Mouse (Mus musculus) gastrocnemius, adult 2 months (tissue): Measurements from ENCODE around the gene Dand5. TPM values are rescaled to one million over a fixed set of nuclear protein-coding genes. Genes with fewer than 3 reads are reported as not detected.

Experiments
- DNase-seq: peaks from one replicate; pipeline ENCODE4 v3.0.0; 2022
- H3K27ac ChIP-seq: fragments of 200-600 bp; 2 replicates; pipeline ENCODE4 v1.8.1; 2022; ENCODE audit warnings: mild to moderate bottlenecking
- H3K4me3 ChIP-seq: fragments of 200-600 bp; 2 replicates; pipeline ENCODE4 v1.8.1; 2022; ENCODE audit warnings: mild to moderate bottlenecking, moderate library complexity
- CTCF ChIP-seq: fragments of 200-600 bp; IDR thresholded peaks from 2 replicates; pipeline ENCODE4 v1.8.1; 2022; ENCODE audit warnings: antibody characterized with exemption, mild to moderate bottlenecking, moderate library complexity
- intact Hi-C: fragments of 180-260 bp; cut with DNase I; formaldehyde crosslinking; loops from one replicate; pipeline ENCODE4 v1.15.1; 2025
- total RNA-seq, 2 experiments: library from RNA; stranded (reverse); gene quantifications; 2 replicates each; pipeline ENCODE4 v1.2.3; 2021

Dand5 gene
- total RNA-seq, 2 experiments from 2014 or later: 10.2 to 14.3 TPM

DNA sequence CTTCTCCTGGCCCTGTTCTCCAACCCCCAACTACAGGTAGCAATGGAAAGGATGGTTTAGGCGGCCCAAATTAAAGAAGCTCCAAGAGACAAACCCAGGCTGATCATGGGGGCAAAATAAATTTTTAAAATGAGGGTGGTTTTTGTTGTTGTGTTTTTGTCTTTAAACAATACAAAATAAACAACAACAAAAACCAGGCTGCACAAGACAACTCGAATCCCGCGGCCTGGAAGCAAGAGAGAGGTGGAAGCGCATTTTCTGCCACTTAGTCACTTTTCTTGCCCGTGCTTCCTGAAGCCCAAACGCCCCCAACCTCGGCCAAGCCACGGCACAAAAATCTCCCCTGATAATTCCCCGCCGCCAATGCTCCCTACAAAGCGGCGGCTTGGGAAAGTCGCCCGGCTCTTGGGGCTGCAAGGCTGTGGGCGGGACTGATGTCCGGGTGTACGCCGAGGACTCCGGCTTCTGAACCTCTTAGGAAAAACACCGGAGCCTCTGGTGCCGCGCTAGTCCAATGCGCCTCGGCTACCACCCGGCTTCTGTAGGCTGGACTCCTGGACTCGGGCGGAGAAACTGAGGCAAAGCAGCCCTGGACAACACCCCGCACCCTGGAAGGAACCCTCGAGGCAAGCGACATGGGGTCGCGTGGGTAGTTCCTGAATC, 38.6 kb downstream of the Dand5 start:
- Histone ChIP-seq H3K27ac (peak overlapping the region; percentile 96), H3K4me3 (peak overlapping the region; percentile 69)
- intact Hi-C loops: no loop called here
- DNase-seq: peak; percentile 82
- TF ChIP-seq CTCF: no peak

DNA sequence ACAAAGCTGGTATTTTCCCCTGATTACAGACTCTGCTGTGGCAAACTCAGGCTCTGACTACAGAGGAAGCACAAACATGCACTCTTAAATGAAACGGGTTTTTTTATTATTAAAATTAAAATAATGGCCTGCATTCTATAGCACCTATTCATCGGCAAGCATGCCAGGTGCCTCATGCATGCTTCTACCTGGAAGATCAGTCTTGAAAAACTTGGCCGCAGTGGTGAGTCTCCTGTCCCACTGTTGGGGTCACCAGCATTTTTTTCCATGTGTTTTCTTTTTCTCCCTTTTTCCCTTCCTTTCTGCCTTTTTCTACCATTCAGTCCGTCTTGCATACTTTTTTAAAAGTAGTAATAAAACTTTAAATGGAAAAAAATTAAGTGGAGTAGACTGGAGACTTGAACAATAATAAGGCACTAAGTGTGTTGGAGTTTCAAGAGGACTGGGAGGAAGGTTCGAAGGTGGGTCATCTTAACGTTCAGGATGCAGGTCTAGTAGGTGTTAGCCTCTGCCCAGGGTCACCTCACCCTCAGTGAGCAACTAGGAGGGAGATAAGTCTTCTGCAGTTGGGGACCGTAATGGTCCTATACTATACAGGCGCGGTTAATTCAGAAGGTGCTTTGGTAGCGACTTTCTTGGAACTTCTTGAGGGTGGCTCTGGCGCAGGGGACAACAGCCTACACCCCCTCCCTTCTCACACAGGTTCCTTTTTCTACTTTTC, 39.3 kb downstream of the Dand5 start:
- Histone ChIP-seq H3K27ac (peak overlapping the region; percentile 96), H3K4me3 (peak overlapping the region; percentile 69)
- TF ChIP-seq CTCF: no peak
- intact Hi-C loops: no loop called here
- DNase-seq: no peak

DNA sequence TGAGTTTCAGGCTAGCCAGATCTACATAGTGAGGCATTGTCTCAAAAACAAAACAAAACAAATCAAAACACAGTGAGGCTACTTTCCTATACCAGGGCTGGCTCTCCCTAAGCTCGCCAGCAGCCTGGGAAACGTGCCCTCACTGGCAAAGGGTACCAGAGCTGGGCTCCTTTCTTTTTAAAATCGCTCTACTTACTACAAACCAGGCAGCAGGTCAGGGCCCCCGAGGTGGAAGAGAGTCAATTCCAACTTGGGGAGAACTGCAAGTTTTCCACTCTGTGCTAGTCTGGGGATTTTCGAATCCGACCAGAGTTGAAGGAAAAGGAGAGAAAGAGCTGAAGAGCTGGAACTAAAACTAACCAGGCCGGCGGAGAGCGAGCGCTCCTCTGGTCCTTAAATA, 39.9 kb downstream of the Dand5 start:
- peak overlapping the region; percentile 69 for H3K4me3 ChIP-seq
- peak overlapping the region; percentile 96 for H3K27ac ChIP-seq
- TF ChIP-seq CTCF: no peak
- peak; percentile 76 for DNase-seq
- intact Hi-C loops: no loop called here

DNA sequence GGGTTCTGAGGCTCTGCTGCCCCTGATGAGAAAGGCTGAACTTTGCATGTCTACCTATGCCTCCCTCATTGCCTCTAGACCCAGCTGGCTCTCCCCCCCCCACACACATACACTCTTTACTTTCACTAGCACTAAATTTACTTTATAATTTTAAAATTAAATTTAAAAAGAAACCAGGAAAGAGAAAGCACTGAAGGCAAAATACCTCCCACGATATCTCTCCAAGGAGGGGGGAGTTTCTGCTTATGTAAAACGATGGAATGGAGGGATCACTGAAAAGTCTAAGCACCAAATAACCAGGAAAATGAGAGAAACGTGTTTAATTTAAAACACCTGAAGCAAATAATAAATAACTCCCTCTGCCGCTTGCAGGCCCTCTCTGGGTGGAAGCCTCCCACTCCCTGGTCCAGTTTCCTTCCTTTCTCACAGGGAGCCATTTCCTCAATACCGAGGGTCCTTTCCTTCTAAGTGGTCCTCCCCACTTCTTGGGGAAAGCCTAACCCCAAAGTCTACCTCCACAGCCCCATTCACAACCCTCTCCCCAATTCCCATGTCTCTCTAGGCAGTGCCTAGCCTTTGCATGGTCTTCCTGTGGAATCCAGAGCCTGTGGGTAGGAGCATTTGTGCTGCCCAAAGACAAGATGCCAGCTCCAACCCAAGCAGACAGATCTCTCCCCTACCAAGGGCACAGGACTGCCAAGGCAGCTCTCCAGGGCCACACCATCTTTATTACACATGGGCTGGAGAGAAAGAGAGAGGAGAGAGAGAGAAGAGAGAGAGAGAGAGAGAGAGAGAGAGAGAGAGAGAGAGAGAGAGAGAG, 40.7 kb downstream of the Dand5 start:
- H3K27ac ChIP-seq: peak overlapping the region; percentile 96
- peak overlapping the region; percentile 47 for H3K4me3 ChIP-seq
- no peak for TF ChIP-seq CTCF

DNA sequence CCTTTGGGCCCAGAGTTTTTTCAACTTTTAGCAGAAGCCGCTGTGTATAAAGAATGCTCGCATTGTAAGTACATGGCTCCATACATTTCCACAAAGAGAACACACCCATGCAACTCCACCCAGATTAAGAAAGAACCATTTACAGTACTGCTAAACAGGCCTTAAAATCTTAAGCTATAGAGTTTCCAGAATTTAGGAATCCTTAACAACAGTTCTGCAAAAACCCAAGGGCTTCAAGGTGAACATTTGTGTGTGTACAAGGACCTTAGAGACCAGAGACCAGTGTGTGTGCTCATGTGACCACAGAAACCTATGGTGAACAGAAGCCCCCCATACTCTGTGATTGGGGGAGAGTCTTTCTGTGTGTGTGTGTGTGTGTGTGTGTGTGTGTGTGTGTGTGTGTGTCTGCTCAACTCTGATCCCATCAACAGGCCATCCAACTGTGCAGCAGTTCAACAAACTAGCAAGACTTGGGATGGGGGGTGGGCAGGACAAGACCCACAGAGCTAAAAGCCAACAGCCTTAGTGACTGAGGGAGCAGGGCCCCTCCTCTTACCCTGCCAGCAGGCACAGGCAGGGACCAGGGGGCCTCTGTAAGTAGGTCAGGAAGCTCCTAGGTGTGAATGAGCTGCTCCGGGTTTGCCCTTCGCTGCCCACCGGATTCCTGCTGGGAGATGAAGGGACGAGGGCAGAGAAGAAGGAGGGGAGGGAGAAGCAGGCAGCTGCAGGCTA, 41.5 kb downstream of the Dand5 start:
- TF ChIP-seq CTCF: no peak
- H3K27ac ChIP-seq: peak overlapping the region; percentile 96
- peak; percentile 21 for DNase-seq
- H3K4me3 ChIP-seq: peak overlapping the region; percentile 47
- intact Hi-C loops: no loop called here

More for the DNA sequence above, 40.7 kb downstream of the Dand5 start:
- DNase-seq: peak; percentile 57
- intact Hi-C loops: no loop called here

DNA sequence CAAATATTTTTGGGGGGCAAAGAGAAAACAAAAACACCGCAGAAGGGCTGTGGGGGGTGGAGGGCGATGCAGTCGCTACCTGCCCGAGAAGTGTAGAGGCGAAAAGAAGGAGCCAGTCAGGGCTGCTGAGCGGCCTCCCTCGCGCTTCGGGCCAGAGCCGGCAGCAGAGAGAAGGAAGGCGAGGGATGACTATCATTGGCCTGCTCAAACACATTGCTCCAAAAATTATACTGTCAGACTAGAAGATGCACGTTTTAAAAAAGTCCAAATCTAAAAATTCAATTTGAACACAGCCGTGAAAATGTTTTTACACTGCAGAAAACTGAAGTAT, 42.4 kb downstream of the Dand5 start:
- intact Hi-C loops: no loop called here
- Histone ChIP-seq H3K4me3 (peak overlapping the region; percentile 53), H3K27ac (peak overlapping the region; percentile 96)
- DNase-seq: peak; percentile 52
- no peak for TF ChIP-seq CTCF

DNA sequence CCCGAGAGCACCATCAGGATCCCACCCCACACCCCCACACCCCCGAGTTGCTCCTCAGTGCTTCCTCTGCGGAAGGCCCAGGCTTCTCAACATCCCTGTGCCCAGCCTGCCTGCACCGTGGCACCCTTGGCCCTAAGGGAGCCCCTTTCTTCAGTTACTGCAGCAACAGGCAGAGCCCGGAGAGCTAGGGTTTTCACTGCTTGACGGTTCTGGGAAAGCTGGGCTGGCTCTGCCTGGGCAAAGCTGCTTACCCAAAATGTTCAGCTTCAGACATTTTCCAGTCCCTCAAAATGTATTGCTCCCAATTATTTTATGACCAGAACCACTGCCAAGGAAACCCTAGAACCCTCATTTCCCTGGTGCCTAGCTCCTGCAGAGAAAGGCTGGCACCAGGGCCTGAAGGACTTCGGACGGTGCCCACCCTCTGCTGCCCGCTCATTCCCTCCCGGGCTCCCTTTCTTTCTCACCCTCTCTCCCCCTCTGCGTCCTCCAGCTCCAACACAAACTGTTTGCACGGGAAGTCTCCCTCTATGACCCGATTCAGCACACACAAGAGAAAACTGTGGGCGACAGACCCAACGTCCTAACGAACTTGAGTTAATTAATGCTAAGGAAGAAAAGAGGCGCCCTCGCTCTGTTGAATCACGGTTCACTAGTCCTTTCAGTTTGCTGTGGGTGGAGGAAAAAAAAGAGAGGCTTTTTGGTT, 43.0 kb downstream of the Dand5 start:
- peak overlapping the region; percentile 96 for H3K27ac ChIP-seq
- TF ChIP-seq CTCF: no peak
- DNase-seq: peak; percentile 31
- intact Hi-C loops: no loop called here
- peak overlapping the region; percentile 53 for H3K4me3 ChIP-seq

DNA sequence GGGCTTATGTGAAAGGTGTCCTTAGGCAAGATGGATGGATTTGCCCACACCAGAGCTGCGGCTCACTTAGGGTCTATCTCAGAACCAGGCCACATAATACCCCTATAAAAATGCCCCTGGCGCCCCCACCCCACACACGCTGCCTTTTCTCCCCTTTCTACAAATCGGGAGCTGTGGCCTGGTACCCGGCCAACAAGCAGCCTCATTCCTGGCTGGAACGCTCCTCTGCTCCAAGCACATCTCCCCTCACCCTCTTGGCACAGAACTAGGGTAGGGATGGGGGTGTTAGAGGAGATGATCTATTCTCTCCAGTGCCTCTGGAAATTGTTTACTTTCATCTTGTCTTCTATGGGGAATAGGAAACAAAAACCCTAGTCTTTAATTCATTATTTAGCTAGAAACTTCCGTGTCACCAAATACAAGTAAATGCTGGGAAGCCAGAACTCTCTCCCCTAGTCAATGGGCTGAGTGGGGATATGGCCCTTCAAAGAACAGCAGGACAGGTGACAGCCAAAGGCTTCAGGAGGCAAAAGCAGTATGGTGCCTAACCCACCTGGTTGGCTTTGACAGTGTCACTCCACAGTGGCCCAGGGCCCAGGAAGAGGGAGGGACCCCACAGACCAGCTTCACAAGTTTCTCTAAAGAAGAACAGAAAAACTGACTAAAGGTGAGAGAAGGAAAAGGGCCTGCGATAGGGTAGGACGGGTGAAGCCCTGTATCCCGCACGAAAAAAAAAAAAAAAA, 43.8 kb downstream of the Dand5 start:
- Histone ChIP-seq H3K4me3 (peak overlapping the region; percentile 53), H3K27ac (peak overlapping the region; percentile 96)
- intact Hi-C loops: no loop called here
- peak; percentile 37 for DNase-seq
- no peak for TF ChIP-seq CTCF

DNA sequence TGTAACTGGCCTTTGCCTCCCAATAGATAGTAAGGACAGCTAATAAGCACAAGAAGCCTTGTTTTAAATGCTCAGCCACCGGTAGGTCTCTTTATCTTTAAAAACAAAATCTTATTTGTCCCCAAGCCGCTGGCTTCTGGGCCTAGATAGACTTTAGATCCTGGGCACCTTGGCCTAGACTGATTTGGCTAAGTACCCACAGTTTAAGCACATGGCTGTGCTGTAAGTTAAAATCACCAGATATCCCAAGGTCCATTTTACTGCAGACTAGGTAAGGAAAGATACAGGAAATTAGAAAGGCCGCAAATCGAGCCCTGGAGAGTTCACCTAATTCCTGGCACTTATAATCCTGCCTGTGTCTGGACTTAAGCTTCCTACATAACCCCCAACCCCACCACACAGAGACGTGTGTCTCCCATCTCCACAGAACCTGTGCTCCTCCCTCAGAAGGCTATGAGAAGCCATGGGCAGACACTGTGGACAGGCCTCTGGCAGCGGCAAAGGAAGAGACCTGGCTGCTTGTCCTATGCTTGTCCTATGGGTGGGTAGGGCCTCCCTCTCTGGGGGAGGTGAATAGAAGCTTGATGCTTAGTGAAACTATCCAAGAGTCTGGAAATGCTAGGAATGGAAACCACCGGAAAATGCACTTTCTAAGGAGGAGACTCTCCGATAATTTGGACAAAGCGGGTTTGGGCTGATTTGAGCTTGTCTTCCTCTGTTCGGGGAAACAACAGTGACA, 44.6 kb downstream of the Dand5 start:
- Histone ChIP-seq H3K4me3 (peak overlapping the region; percentile 53), H3K27ac (peak overlapping the region; percentile 96)
- no peak for TF ChIP-seq CTCF
- peak; percentile 22 for DNase-seq
- intact Hi-C loops: no loop called here

DNA sequence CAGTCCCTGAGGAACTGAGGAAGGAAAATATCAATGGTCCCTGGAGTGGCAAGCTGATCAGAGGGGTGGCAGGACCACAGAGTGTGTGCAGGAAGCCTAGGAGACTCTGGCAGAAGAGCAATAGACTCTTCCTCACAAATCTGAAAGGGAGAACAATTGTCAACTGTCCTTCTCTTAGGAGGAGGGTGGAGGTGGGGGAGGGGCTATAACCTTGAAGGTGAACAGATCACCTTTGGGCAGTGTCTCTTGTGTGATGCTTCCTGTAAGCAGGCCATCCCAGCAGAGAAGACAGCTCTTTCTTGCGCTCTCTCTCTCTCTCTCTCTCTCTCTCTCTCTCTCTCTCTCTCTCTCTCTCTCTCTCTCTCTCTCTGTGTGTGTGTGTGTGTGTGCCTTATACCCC, 46.1 kb downstream of the Dand5 start:
- Histone ChIP-seq H3K4me3 (no peak overlapping the region), H3K27ac (peak overlapping the region; percentile 96)
- TF ChIP-seq CTCF: no peak
- DNase-seq: no peak
- intact Hi-C loops: no loop called here
